Mouse (Mus musculus) spleen, adult 18-20 months (tissue): ENCODE results near the gene Krtap5-3.
"Not testable (repeated sequence)": the region's sequence is repeated elsewhere in the genome, so short reads cannot be mapped to it uniquely, and the experiment has no call there.

Source experiments
- DNase-seq, 2 experiments: peaks; one replicate each; pipeline ENCODE4 v3.0.0; 2022; ENCODE audit warnings: mixed read lengths in 2 of 2

Krtap5-3 gene

GRCm38 (mm10) chr7:142201064-142201463 is at the start of gene Krtap5-3:
Krtap5-3 (plus strand) TSS chr7:142201364.
- DNase-seq, result no peak

DNA sequence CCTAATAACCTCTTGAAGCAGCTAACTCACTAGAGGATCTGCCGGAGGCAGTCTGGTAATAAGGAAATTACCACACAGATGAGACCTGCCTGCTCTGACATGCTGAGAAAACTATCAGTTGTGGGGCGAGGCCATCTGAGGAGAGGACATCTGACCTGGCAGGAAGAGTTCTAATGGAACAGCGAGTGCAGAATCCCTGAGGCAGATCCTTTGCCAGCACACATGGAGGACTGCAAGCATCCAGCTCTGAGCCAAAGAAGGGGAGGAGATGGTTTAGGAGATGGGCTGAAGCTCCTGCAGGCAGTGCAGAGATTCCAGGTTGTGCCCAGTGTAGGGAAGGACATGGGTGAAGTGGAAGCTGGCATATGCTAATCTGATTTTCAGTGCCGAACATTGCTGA is 49.0 kb upstream of the Krtap5-3 start:
- no peak for DNase-seq

DNA sequence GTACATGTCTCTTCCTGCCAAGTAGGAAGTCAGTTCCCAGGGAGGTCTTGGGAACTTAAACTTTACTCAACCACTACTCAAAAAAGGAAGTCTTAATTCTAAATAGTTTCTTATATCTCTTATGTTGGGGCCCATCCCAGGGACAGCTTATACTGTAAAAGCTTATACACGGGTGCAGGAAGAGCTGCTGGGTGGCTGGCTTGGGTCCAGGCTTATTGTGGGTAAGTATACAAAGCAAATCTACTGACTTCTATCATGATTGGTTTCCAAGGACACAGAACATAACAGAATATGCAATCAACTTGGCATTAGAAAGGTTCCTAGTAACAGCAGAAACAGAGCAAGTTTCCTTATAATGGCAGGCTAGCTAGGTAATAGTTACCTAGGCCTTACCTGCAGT is 45.9 kb upstream of the Krtap5-3 start:
- no peak for DNase-seq

DNA sequence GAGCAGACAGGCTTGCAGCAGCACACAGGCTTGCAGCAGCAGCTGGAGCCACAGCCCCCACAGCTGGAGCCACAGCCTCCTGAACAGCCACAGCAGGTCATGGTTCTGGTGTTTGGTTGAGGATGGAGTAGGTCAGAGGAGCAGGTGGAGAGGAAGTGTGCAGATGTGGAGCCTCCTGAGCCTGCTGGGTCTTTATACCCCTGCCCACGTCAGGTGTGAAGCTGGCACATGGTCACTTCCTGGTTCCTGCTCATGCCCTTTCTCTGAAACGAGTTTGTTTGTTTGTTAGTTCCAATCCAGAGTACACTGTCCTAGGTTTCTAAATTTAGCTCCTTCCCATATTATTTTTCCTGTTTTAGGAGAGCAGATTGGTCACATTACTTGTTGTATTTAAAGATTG is 44.2 kb upstream of the Krtap5-3 start, which contains the start of gene Gm29735:
TSS of gene Gm29735 (minus strand) at position 101 of the 400 bp plus-strand sequence.
- DNase-seq, result not testable (repeated sequence)

DNA sequence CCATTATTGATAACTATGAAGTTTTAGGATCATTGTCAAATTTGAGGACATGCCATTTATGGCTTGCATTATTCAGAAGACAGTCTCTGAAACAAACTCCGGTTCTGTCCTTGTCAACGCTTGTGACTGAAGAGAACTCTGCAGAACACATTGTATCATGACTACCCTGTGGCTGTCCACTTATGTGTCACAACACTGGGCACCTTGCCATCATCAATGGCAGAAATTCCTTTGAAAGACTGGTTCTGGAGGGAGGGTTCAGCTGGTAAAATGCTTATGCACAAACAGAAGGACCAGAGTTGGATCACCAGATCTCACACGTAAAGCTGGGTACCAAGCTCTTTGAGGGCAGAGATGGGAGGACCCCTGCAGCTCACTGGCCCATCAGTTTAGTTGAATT is 41.8 kb upstream of the Krtap5-3 start:
- no peak for DNase-seq

GRCm38 (mm10) chr7:142165639-142166038 is 35.5 kb upstream of the Krtap5-3 start, which contains the start of gene Gm4553:
Gm4553 (minus strand) TSS chr7:142165739.
- not testable (repeated sequence) for DNase-seq

DNA sequence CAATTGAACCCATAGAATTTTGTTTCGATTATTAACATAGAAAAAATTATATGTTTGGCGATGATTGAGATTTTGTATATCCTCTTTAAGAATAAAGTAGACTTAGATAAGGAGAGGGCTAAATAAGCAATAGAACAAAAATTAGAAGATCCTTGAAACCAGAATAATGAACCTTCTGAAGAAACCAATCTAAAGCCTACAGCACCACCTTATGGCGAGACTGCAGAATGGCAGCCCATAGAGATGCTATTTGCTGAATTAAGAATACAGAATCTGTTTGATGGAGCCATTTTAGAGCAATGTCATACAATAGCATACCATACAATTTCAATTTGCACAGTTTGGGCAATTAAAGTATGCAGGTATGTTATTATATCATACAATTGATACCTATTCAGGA is 31.3 kb upstream of the Krtap5-3 start:
- no peak for DNase-seq

DNA sequence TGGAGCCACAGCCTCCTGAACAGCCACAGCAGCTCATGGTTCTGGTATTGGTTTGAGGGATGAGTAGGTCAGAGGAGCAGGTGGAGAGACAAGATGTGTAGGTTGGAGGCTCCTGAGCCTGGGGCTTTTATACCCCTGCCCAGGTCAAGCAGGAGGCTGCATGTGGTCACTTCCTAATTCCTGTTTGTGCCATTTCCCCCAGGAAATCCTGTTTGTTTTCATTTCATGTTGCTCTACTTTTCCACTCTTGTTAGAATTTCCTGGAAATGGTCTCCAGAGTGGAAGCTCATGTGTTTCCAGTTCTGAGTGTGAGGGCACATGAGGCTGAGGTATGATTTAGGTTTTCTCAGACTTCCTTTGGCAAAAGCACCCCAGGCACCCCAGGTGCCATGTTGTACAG is 25.3 kb upstream of the Krtap5-3 start, which contains the start of gene Krtap5-2:
TSS of gene Krtap5-2 (minus strand) at position 101 of the 400 bp plus-strand sequence.
- DNase-seq, result not testable (repeated sequence)

DNA sequence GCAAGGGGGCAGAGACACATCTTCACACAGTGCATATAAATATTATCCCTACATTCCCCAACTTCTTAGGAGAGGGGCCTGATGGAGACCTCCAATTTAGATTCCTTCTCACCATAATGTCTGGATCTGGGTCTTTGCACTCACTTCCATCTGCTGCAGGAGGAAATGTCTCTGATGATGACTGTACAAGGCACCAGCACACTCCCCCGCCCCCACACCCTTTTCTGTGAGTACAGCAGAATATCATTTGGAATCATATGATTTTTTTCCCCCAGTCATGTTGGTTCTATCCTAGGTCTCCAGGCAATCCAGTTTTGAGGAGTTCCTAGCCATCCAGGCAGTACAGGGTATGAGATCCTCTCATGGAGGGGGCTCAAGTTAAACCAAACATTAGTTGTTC is 22.5 kb upstream of the Krtap5-3 start:
- DNase-seq, result no peak

DNA sequence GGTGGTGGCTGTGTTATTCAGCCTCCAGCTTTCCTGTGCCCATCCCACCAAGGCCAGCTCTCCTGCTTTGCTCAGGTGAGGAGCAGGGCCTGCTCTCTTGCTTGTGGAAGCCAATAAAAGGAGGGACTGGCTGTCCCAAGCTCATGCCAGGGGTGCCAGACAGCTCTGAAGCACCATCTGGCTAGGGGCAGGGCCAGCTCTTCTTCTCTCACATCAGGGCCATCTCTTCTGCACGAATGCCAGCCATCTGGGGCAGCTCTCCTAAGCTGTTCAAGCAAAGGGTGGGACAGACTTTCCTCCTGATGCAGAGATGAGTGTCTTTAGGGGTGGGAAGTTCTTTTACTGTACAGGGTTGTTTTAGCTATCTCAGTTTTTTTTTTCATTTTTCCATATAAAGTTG is 20.1 kb upstream of the Krtap5-3 start:
- no peak for DNase-seq

GRCm38 (mm10) chr7:142188156-142188555 is 13.0 kb upstream of the Krtap5-3 start:
- DNase-seq, result no peak

DNA sequence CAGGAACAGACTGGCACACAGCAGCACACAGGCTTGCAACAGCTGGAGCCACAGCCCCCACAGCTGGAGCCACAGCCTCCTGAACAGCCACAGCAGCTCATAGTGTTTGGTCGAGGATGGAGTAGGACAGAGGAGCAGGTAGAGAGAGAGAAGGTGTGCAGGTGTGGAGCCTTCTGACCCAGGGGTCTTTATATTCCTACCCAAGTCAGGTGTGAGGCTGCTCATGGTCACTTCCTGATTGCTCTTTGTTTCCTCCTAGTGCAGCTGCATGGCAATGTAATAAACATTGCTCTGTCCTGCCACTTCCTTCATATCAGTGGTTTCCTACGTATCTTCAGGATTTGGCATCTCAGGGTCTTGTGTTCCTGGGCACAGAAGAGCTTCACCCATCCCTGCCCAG is 10.9 kb upstream of the Krtap5-3 start, which contains the start of gene Gm10153:
TSS of gene Gm10153 (minus strand) at position 101 of the 400 bp plus-strand sequence.
- DNase-seq, result no peak

- DNase-seq, result no peak
These were observed 2.4 kb upstream of the Krtap5-3 start for GRCm38 (mm10) chr7:142198748-142199147.

- DNase-seq, result no peak
These were observed 4.3 kb downstream of the Krtap5-3 start for GRCm38 (mm10) chr7:142205488-142205887.

DNA sequence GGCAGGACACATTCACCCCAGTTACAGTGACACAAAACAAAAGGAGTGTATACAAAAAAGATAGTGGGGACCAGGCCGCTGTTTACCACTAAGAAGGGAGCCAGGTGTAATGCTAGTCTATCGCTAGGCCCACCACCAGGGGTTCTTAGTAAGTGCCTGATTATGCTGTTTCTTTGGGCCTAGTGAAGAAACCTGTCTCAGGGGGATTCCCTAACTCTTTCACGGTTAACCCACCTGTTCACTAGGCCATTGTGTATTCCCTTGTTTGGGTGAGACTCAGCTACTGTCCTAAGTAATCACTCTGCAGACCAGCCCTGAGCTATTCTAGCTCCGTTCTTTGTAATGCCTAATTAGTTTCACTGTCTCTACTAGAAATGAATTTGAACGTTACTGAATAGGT is 5.7 kb downstream of the Krtap5-3 start:
- DNase-seq, result not testable (repeated sequence)

DNA sequence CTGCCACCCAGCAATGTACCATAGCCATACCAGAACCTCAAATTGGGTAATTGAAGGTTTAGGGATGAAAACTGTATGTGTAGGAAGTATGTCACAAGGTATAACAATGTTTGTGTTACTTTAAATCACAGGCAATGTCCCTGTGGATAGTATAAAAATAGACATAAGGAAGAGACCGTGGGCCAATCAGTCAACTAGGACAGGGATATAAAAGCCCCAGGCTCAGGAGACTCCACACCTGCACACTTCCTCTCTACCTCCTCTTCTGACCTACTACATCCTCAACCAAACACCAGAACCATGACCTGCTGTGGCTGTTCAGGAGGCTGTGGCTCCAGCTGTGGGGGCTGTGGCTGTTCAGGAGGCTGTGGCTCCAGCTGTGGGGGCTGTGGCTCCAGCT is 10.4 kb downstream of the Krtap5-3 start, which contains the start of gene Gm7579:
TSS of gene Gm7579 (plus strand) at position 301 of the 400 bp plus-strand sequence.
- DNase-seq, result no peak

- DNase-seq, result not testable (repeated sequence)
These were observed 11.0 kb downstream of the Krtap5-3 start for GRCm38 (mm10) chr7:142212136-142212535.

DNA sequence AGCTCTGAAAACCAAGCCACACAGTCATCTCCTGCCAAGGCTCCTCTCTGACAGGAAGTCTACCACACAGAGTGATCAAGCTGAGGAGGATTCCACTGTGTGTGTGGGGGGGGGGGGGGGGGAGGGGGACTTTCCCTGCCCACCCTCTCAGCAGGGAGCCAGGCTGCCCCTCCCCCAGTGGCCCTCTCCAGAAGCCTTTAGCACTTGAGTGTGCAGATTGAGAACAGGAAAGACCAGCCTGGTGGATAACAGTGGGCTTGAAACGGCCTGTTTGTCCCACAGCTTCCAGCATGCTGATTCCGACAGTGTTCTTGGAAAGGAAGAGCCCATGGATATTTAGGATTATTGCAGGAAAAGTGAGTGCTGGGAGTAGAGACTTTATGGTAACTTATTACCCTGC is 23.4 kb downstream of the Krtap5-3 start:
- DNase-seq, result no peak

- not testable (repeated sequence) for DNase-seq
These were observed 28.7 kb downstream of the Krtap5-3 start, which contains the start of gene Krtap5-5 for GRCm38 (mm10) chr7:142229871-142230270. Krtap5-5 (minus strand) TSS chr7:142229971.

DNA sequence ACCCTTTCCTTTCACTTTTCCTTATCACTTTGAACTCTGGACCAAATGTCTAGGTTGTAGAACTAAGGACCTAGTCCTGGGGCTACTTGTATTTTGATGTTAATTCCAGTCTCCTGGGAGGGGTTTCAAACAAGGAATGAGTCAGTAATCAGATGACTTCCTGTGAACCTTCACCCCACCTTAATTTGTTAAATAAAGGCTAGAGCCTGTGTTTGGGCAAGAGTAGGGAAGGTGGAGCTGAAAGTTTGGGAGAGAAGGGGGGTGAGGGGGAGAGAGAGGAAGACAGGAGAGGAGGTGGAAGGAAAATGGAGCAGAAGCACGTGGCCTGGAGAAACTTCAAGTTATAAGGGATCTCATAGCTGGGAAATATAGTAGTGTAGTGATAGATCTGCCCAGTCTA is 30.4 kb downstream of the Krtap5-3 start:
- no peak for DNase-seq

- no peak for DNase-seq
These were observed 39.8 kb downstream of the Krtap5-3 start, which contains the start of gene Gm40460 for GRCm38 (mm10) chr7:142240978-142241377. Gm40460 (minus strand) TSS chr7:142241078.

DNA sequence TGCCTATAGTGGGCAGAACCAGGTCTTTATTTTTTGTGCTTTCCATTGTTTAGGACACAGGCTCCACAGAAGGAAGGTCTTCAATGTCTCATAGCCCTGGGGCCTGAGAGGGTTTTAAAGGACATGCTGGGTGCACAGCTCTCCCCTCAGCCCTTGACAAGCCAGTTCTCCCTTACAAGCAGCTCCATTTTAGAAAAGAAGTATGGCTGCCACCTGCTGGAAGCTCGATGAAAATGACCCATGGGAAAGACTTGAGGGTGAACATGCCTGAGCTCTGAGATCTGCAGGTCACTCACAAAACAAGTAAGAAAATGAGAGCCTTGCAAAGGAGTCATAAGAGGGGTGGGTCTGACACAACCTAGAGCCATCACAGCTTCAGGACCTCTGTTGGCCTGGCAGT is 48.7 kb downstream of the Krtap5-3 start:
- peak in 1 of 2 experiments; percentile 2 for DNase-seq
